Mouse (Mus musculus) limb, embryonic 13.5 days (tissue): ENCODE data around the gene Gm37240. TPM values are rescaled to one million over a fixed set of nuclear protein-coding genes. Genes with fewer than 3 reads are reported as not detected.

ENCODE experiments used
- ATAC-seq: fragments of 200-750 bp; cut with Nextera tagmentation; 2 replicates; pipeline ENCODE4 v1.8.0; 2017; ENCODE audit warnings: low read depth, moderate number of reproducible peaks, moderate TSS enrichment; ENCODE audit not compliant: low FRiP score
- H3K27ac ChIP-seq: fragments of 300-500 bp; sonication (generic); 2 replicates; pipeline ENCODE4 v1.5.1; 2015; ENCODE audit warnings: inconsistent platforms, mild to moderate bottlenecking, moderate library complexity
- H3K27me3 ChIP-seq: fragments of 300-500 bp; sonication (generic); 2 replicates; pipeline ENCODE4 v1.6.1; 2015; ENCODE audit warnings: mild to moderate bottlenecking, inconsistent platforms
- H3K36me3 ChIP-seq: fragments of 300-500 bp; sonication (generic); 2 replicates; pipeline ENCODE4 v1.6.1; 2015; ENCODE audit warnings: inconsistent platforms, mild to moderate bottlenecking, moderate library complexity
- H3K4me1 ChIP-seq: fragments of 300-500 bp; sonication (generic); 2 replicates; pipeline ENCODE4 v1.6.1; 2015; ENCODE audit warnings: inconsistent platforms
- H3K4me2 ChIP-seq: fragments of 300-500 bp; sonication (generic); replicated peaks from 2 replicates; pipeline ENCODE4 v1.6.1; 2015; ENCODE audit warnings: inconsistent platforms, mild to moderate bottlenecking, moderate library complexity
- H3K4me3 ChIP-seq: fragments of 300-500 bp; sonication (generic); 2 replicates; pipeline ENCODE4 v1.5.1; 2015; ENCODE audit warnings: moderate library complexity, mild to moderate bottlenecking, inconsistent platforms
- H3K9ac ChIP-seq: fragments of 300-500 bp; sonication (generic); 2 replicates; pipeline ENCODE4 v1.6.1; 2015; ENCODE audit warnings: mild to moderate bottlenecking, inconsistent platforms
- H3K9me3 ChIP-seq: fragments of 300-500 bp; sonication (generic); 2 replicates; pipeline ENCODE4 v1.6.1; 2016; ENCODE audit warnings: inconsistent platforms
- WGBS: fragments of 180-500 bp; shearing (Covaris S2); methylation state at CpG from one replicate; pipeline ENCODE4 v1.1.7; 2015; 5-methylcytosine and 5-hydroxymethylcytosine counted together
- polyA plus RNA-seq: library from polyadenylated mRNA; unstranded; fragments of >200 nt; fragmentation: Nextera tagmentation; extraction: Ambion mirVana; gene quantifications from 2 replicates; pipeline ENCODE4 v1.2.1, GENCODE M21; 2015

Gm37240 gene
- polyA plus RNA-seq, 1 experiment from 2014 or later: 6.1 TPM

GRCm38 (mm10) chr3:85209887-85210844 is 677.2 kb downstream of the Gm37240 start:
- no peaks in the 10 kb centered on the region for H3K9me3 ChIP-seq
- no peak overlapping the region for H3K4me2 ChIP-seq
- H3K4me1 ChIP-seq: peaks cover 3% of the 10 kb centered on the region; the same call in 1 of the 2 replicates
- H3K36me3 ChIP-seq: no peaks in the 10 kb centered on the region
- no peaks in the 10 kb centered on the region for H3K27me3 ChIP-seq
- H3K27ac ChIP-seq: no peak overlapping the region
- 73% methylated on average over 17 of the region's 17 CpGs for WGBS
- H3K9ac ChIP-seq: no peak overlapping the region
- ATAC-seq: no peak; the same call in 1 of the 2 replicates
- H3K4me3 ChIP-seq: no peak overlapping the region

- Histone ChIP-seq H3K36me3 (no peaks in the 10 kb centered on the region), H3K27me3 (no peaks in the 10 kb centered on the region), H3K9ac (no peak overlapping the region), H3K4me2 (no peak overlapping the region), H3K9me3 (no peaks in the 10 kb centered on the region), H3K4me3 (no peak overlapping the region), H3K4me1 (no peaks in the 10 kb centered on the region), H3K27ac (no peak overlapping the region)
- no peak for ATAC-seq
- 90% methylated on average over 7 of the region's 7 CpGs for WGBS
Measured at GRCm38 (mm10) chr3:85206475-85206874, 680.8 kb downstream of the Gm37240 start.

- Histone ChIP-seq H3K27ac (no peak overlapping the region), H3K4me3 (no peak overlapping the region), H3K9ac (no peak overlapping the region), H3K36me3 (no peaks in the 10 kb centered on the region), H3K27me3 (no peaks in the 10 kb centered on the region), H3K4me2 (no peak overlapping the region), H3K9me3 (no peaks in the 10 kb centered on the region), H3K4me1 (no peaks in the 10 kb centered on the region)
- WGBS: 85% methylated on average over 4 of the region's 4 CpGs
- ATAC-seq: no peak
Measured at GRCm38 (mm10) chr3:85205911-85206310, 681.4 kb downstream of the Gm37240 start.

- no peaks in the 10 kb centered on the region for H3K9me3 ChIP-seq
- H3K27ac ChIP-seq: no peak overlapping the region
- H3K4me2 ChIP-seq: no peak overlapping the region
- no peak overlapping the region for H3K4me3 ChIP-seq
- 50% methylated on average over 9 of the region's 9 CpGs for WGBS
- H3K36me3 ChIP-seq: no peaks in the 10 kb centered on the region
- no peak for ATAC-seq
- H3K9ac ChIP-seq: no peak overlapping the region
- H3K27me3 ChIP-seq: no peaks in the 10 kb centered on the region
- H3K4me1 ChIP-seq: no peaks in the 10 kb centered on the region
Measured at GRCm38 (mm10) chr3:85203659-85204058, 683.7 kb downstream of the Gm37240 start.

GRCm38 (mm10) chr3:85202726-85203125 is 684.6 kb downstream of the Gm37240 start:
- Histone ChIP-seq H3K27me3 (no peaks in the 10 kb centered on the region), H3K9ac (no peak overlapping the region), H3K9me3 (no peaks in the 10 kb centered on the region), H3K4me1 (no peaks in the 10 kb centered on the region), H3K4me3 (no peak overlapping the region), H3K27ac (no peak overlapping the region), H3K4me2 (no peak overlapping the region), H3K36me3 (no peaks in the 10 kb centered on the region)
- no peak for ATAC-seq
- WGBS: 70% methylated on average over 3 of the region's 3 CpGs

GRCm38 (mm10) chr3:85201785-85202184 is 685.5 kb downstream of the Gm37240 start:
- no peaks in the 10 kb centered on the region for H3K4me1 ChIP-seq
- no peak overlapping the region for H3K4me2 ChIP-seq
- no peaks in the 10 kb centered on the region for H3K27me3 ChIP-seq
- H3K4me3 ChIP-seq: no peak overlapping the region
- 85% methylated on average over 4 of the region's 4 CpGs for WGBS
- no peak for ATAC-seq
- no peaks in the 10 kb centered on the region for H3K36me3 ChIP-seq
- no peak overlapping the region for H3K9ac ChIP-seq
- no peaks in the 10 kb centered on the region for H3K9me3 ChIP-seq
- H3K27ac ChIP-seq: no peak overlapping the region

- ATAC-seq: no peak
- Histone ChIP-seq H3K4me2 (no peak overlapping the region), H3K36me3 (no peaks in the 10 kb centered on the region), H3K4me1 (no peaks in the 10 kb centered on the region), H3K9ac (no peak overlapping the region), H3K9me3 (no peaks in the 10 kb centered on the region), H3K27me3 (no peaks in the 10 kb centered on the region), H3K27ac (no peak overlapping the region), H3K4me3 (no peak overlapping the region)
- 94% methylated on average over 3 of the region's 3 CpGs for WGBS
Measured at GRCm38 (mm10) chr3:85198496-85198895, 688.8 kb downstream of the Gm37240 start.

- Histone ChIP-seq H3K9ac (no peak overlapping the region), H3K27ac (no peak overlapping the region), H3K36me3 (no peaks in the 10 kb centered on the region), H3K4me3 (no peak overlapping the region), H3K9me3 (no peaks in the 10 kb centered on the region), H3K4me2 (no peak overlapping the region), H3K4me1 (no peaks in the 10 kb centered on the region), H3K27me3 (no peaks in the 10 kb centered on the region)
- 81% methylated on average over 6 of the region's 6 CpGs for WGBS
- no peak for ATAC-seq
Measured at GRCm38 (mm10) chr3:85197148-85197547, 690.2 kb downstream of the Gm37240 start.

- Histone ChIP-seq H3K4me2 (no peak overlapping the region), H3K4me3 (no peak overlapping the region), H3K27me3 (no peaks in the 10 kb centered on the region), H3K27ac (no peak overlapping the region), H3K9ac (no peak overlapping the region), H3K9me3 (no peaks in the 10 kb centered on the region), H3K4me1 (no peaks in the 10 kb centered on the region), H3K36me3 (no peaks in the 10 kb centered on the region)
- no peak for ATAC-seq
- WGBS: 87% methylated on average over 4 of the region's 4 CpGs
Measured at GRCm38 (mm10) chr3:85196591-85196990, 690.7 kb downstream of the Gm37240 start.

- Histone ChIP-seq H3K9me3 (no peaks in the 10 kb centered on the region), H3K4me3 (peak overlapping the region; percentile 21), H3K4me2 (peak overlapping the region; percentile 36), H3K9ac (no peak overlapping the region), H3K36me3 (no peaks in the 10 kb centered on the region), H3K4me1 (no peaks in the 10 kb centered on the region), H3K27me3 (no peaks in the 10 kb centered on the region), H3K27ac (no peak overlapping the region)
- WGBS: 58% methylated on average over 8 of the region's 8 CpGs
- no peak for ATAC-seq
Measured at GRCm38 (mm10) chr3:85195068-85195481, 692.2 kb downstream of the Gm37240 start.

- no peak overlapping the region for H3K9ac ChIP-seq
- 61% methylated on average over 8 of the region's 8 CpGs for WGBS
- no peaks in the 10 kb centered on the region for H3K9me3 ChIP-seq
- peaks cover 13% of the 10 kb centered on the region; the same call in 1 of the 2 replicates for H3K27me3 ChIP-seq
- no peak overlapping the region for H3K27ac ChIP-seq
- H3K4me1 ChIP-seq: peaks cover 37% of the 10 kb centered on the region
- H3K36me3 ChIP-seq: no peaks in the 10 kb centered on the region
- no peak overlapping the region for H3K4me3 ChIP-seq
- no peak overlapping the region for H3K4me2 ChIP-seq
- no peak for ATAC-seq
Measured at GRCm38 (mm10) chr3:85189791-85190190, 697.5 kb downstream of the Gm37240 start.

GRCm38 (mm10) chr3:85188364-85188763 is 699.0 kb downstream of the Gm37240 start:
- no peak overlapping the region for H3K4me2 ChIP-seq
- 35% methylated on average over 5 of the region's 5 CpGs for WGBS
- H3K9me3 ChIP-seq: no peaks in the 10 kb centered on the region
- H3K4me3 ChIP-seq: no peak overlapping the region
- peaks cover 13% of the 10 kb centered on the region; the same call in 1 of the 2 replicates for H3K27me3 ChIP-seq
- H3K27ac ChIP-seq: no peak overlapping the region
- no peaks in the 10 kb centered on the region for H3K36me3 ChIP-seq
- no peak overlapping the region for H3K9ac ChIP-seq
- peaks cover 37% of the 10 kb centered on the region for H3K4me1 ChIP-seq
- no peak for ATAC-seq
